Mouse (Mus musculus) skeletal muscle tissue, postnatal 0 days (tissue): ENCODE measurements around the gene Olfr768. TPM values are rescaled to one million over a fixed set of nuclear protein-coding genes. Genes with fewer than 3 reads are reported as not detected.

Experiments
- polyA plus RNA-seq: library from polyadenylated mRNA; unstranded; fragments of >200 nt; fragmentation: Nextera tagmentation; extraction: Ambion mirVana; gene quantifications from 2 replicates; pipeline ENCODE4 v1.2.1, GENCODE M21; 2015

Olfr768 gene
- not detected in 2 replicates for polyA plus RNA-seq

GRCm38 (mm10) chr10:129099275-129099674 is at the start of gene Olfr768:
TSS of gene Olfr768 (minus strand) at chr10:129099375.

GRCm38 (mm10) chr10:129138898-129139297 is 39.7 kb upstream of the Olfr768 start, which contains the start of gene Olfr770:
TSS of gene Olfr770 (minus strand) at chr10:129138998.

GRCm38 (mm10) chr10:129117761-129118160 is 18.6 kb upstream of the Olfr768 start, which contains the start of gene Olfr769:
TSS of gene Olfr769 (minus strand) at chr10:129117861.

GRCm38 (mm10) chr10:129082810-129083209 is 16.4 kb downstream of the Olfr768 start, which contains the start of gene Olfr767:
TSS of gene Olfr767 (minus strand) at chr10:129082910.

GRCm38 (mm10) chr10:129068877-129069276 is 30.3 kb downstream of the Olfr768 start, which contains the start of gene Olfr766-ps1:
TSS of gene Olfr766-ps1 (minus strand) at chr10:129068977.

GRCm38 (mm10) chr10:129049898-129050297 is 49.3 kb downstream of the Olfr768 start, which contains the start of gene Olfr765:
TSS of gene Olfr765 (minus strand) at chr10:129049998.

Other genes starting within 250 kb of the Olfr768 start
- gene Gdf11, start 207.7 kb downstream of the Olfr768 start, polyA plus RNA-seq: 1.7 and 2.1 TPM in 2 replicates
- 697 and 764 TPM in 2 replicates for gene Cd63, start 198.4 kb downstream of the Olfr768 start, polyA plus RNA-seq
- 15.9 and 16.8 TPM in 2 replicates for gene Rdh5, start 176.5 kb downstream of the Olfr768 start, polyA plus RNA-seq
- 280 and 296 TPM in 2 replicates for gene Bloc1s1, start 175.3 kb downstream of the Olfr768 start, polyA plus RNA-seq
- gene Itga7, start 165.6 kb downstream of the Olfr768 start, polyA plus RNA-seq: 80.0 and 81.3 TPM in 2 replicates
- 0.12 and 1.8 TPM in 2 replicates for gene Mettl7b, start 138.4 kb downstream of the Olfr768 start, polyA plus RNA-seq
- not detected in 2 replicates for gene Olfr9, start 109.9 kb downstream of the Olfr768 start, polyA plus RNA-seq
- not detected in 2 replicates for gene Olfr763, start 88.6 kb downstream of the Olfr768 start, polyA plus RNA-seq
- gene Olfr764-ps1, start 59.5 kb downstream of the Olfr768 start, polyA plus RNA-seq: not detected in 2 replicates
- not detected in 2 replicates for gene Olfr765, start 49.4 kb downstream of the Olfr768 start, polyA plus RNA-seq
- not detected in 2 replicates for gene Olfr766-ps1, start 30.4 kb downstream of the Olfr768 start, polyA plus RNA-seq
- gene Olfr767, start 16.5 kb downstream of the Olfr768 start, polyA plus RNA-seq: not detected in 2 replicates
- not detected in 2 replicates for gene Olfr769, start 18.5 kb upstream of the Olfr768 start, polyA plus RNA-seq
- not detected in 2 replicates for gene Olfr770, start 39.6 kb upstream of the Olfr768 start, polyA plus RNA-seq
- gene Olfr771, start 65.4 kb upstream of the Olfr768 start, polyA plus RNA-seq: not detected in 2 replicates
- gene Olfr772, start 78.5 kb upstream of the Olfr768 start, polyA plus RNA-seq: not detected in 2 replicates
- gene Olfr773, start 88.0 kb upstream of the Olfr768 start, polyA plus RNA-seq: not detected in 2 replicates
- gene Olfr774, start 136.8 kb upstream of the Olfr768 start, polyA plus RNA-seq: not detected in 2 replicates
- gene Olfr775, start 149.0 kb upstream of the Olfr768 start, polyA plus RNA-seq: not detected in 2 replicates
- gene Olfr776, start 159.8 kb upstream of the Olfr768 start, polyA plus RNA-seq: not detected in 2 replicates
- not detected in 2 replicates for gene Olfr777, start 172.1 kb upstream of the Olfr768 start, polyA plus RNA-seq
- gene Olfr780, start 218.7 kb upstream of the Olfr768 start, polyA plus RNA-seq: not detected in 2 replicates
- not detected in 2 replicates for gene Olfr781, start 229.5 kb upstream of the Olfr768 start, polyA plus RNA-seq
- not detected in 2 replicates for gene Olfr782, start 249.5 kb upstream of the Olfr768 start, polyA plus RNA-seq